Mouse (Mus musculus) kidney, postnatal 0 days (tissue): Measurements from ENCODE around the gene Aspdh. TPM values are rescaled to one million over a fixed set of nuclear protein-coding genes. Genes with fewer than 3 reads are reported as not detected.

ENCODE experiments used
- ATAC-seq: fragments of 200-750 bp; cut with Nextera tagmentation; replicated peaks from 2 replicates; pipeline ENCODE4 v1.8.0; 2017; ENCODE audit warnings: low read depth, moderate number of reproducible peaks, moderate TSS enrichment, moderate library complexity; ENCODE audit not compliant: low FRiP score
- DNase-seq: peaks from one replicate; pipeline ENCODE4 v3.0.0-alpha.2; 2016; ENCODE audit warnings: low spot score
- H3K27ac ChIP-seq: fragments of 300-500 bp; sonication (generic); 2 replicates; pipeline ENCODE4 v1.5.1; 2014; ENCODE audit warnings: mild to moderate bottlenecking
- H3K27me3 ChIP-seq: fragments of 300-500 bp; sonication (generic); 2 replicates; pipeline ENCODE4 v1.6.1; 2014; ENCODE audit warnings: low read length, mixed read lengths; ENCODE audit not compliant: insufficient read depth
- H3K36me3 ChIP-seq: fragments of 300-500 bp; sonication (generic); 2 replicates; pipeline ENCODE4 v1.6.1; 2014; ENCODE audit warnings: low read length, mixed read lengths; ENCODE audit not compliant: insufficient read depth
- H3K4me1 ChIP-seq: fragments of 300-500 bp; sonication (generic); replicated peaks from 2 replicates; pipeline ENCODE4 v1.6.1; 2014; ENCODE audit warnings: antibody characterized with exemption, low read length, mixed read lengths; ENCODE audit not compliant: insufficient read depth
- H3K4me2 ChIP-seq: fragments of 300-500 bp; sonication (generic); 2 replicates; pipeline ENCODE4 v1.6.1; 2014; ENCODE audit warnings: mild to moderate bottlenecking, low read length, moderate library complexity, mixed read lengths
- H3K4me3 ChIP-seq: fragments of 300-500 bp; sonication (generic); replicated peaks from 2 replicates; pipeline ENCODE4 v1.5.1; 2014; ENCODE audit warnings: low read depth, low read length
- H3K9ac ChIP-seq: fragments of 300-500 bp; sonication (generic); 2 replicates; pipeline ENCODE4 v1.6.1; 2014; ENCODE audit warnings: low read depth, low read length
- H3K9me3 ChIP-seq: fragments of 300-500 bp; sonication (generic); replicated peaks from 2 replicates; pipeline ENCODE4 v1.6.1; 2016; ENCODE audit warnings: low read length, inconsistent platforms, mixed read lengths
- CTCF ChIP-seq: IDR thresholded peaks from 2 replicates; pipeline ENCODE4 v1.5.1; 2016; ENCODE audit warnings: antibody characterized with exemption, low read depth, mild to moderate bottlenecking, moderate library complexity
- WGBS: fragments of 180-500 bp; shearing (Covaris S2); extraction: QIAGEN DNeasy Blood & Tissue Kit; methylation state at CpG from one replicate; pipeline ENCODE4 v1.1.7; 2014; 5-methylcytosine and 5-hydroxymethylcytosine counted together
- polyA plus RNA-seq: library from polyadenylated mRNA; unstranded; fragments of >200 nt; fragmentation: Nextera tagmentation; extraction: Ambion mirVana; gene quantifications from 2 replicates; pipeline ENCODE4 v1.2.1, GENCODE M21; 2015

Aspdh gene
- polyA plus RNA-seq, 1 experiment from 2014 or later = 5.4 TPM

- DNase-seq = no peak
- 0 out of 2 replicates have a peak, but pooled peaks cover 5% of the 10 kb centered on the region for H3K27me3 ChIP-seq
- 58% methylated on average over 3 of the region's 3 CpGs for WGBS
- no peak overlapping the region for H3K4me2 ChIP-seq
- ATAC-seq = no peak
- H3K36me3 ChIP-seq = no peaks in the 10 kb centered on the region
- H3K9me3 ChIP-seq = no peaks in the 10 kb centered on the region
- TF ChIP-seq CTCF = no peak
- no peak overlapping the region for H3K4me3 ChIP-seq
- H3K4me1 ChIP-seq = no peaks in the 10 kb centered on the region
- H3K9ac ChIP-seq = no peak overlapping the region
- no peak overlapping the region for H3K27ac ChIP-seq
Observed at GRCm38 (mm10) chr7:44482836-44483435, 17.7 kb downstream of the Aspdh start.

GRCm38 (mm10) chr7:44484109-44484508 lies 18.9 kb downstream of the Aspdh start:
- no peaks in the 10 kb centered on the region for H3K4me1 ChIP-seq
- 91% methylated on average over 1 of the region's 1 CpGs for WGBS
- H3K4me3 ChIP-seq = no peak overlapping the region
- H3K36me3 ChIP-seq = peaks cover 9% of the 10 kb centered on the region; the same call in 1 of the 2 replicates
- no peaks in the 10 kb centered on the region for H3K9me3 ChIP-seq
- no peak overlapping the region for H3K9ac ChIP-seq
- no peak for TF ChIP-seq CTCF
- DNase-seq (no peak), ATAC-seq (no peak)
- no peak overlapping the region for H3K27ac ChIP-seq
- no peak overlapping the region for H3K4me2 ChIP-seq
- 0 out of 2 replicates have a peak, but pooled peaks cover 5% of the 10 kb centered on the region for H3K27me3 ChIP-seq

GRCm38 (mm10) chr7:44484841-44485571 lies 19.8 kb downstream of the Aspdh start:
- DNase-seq (peak; percentile 78), ATAC-seq (peak; percentile 73)
- no peak overlapping the region for H3K27ac ChIP-seq
- 39% methylated on average over 5 of the region's 5 CpGs for WGBS
- no peaks in the 10 kb centered on the region for H3K4me1 ChIP-seq
- no peak overlapping the region for H3K4me2 ChIP-seq
- peak; percentile 98 for TF ChIP-seq CTCF
- no peak overlapping the region for H3K4me3 ChIP-seq
- H3K36me3 ChIP-seq = peaks cover 12% of the 10 kb centered on the region; the same call in 1 of the 2 replicates
- no peak overlapping the region for H3K9ac ChIP-seq
- no peaks in the 10 kb centered on the region for H3K9me3 ChIP-seq
- H3K27me3 ChIP-seq = no peaks in the 10 kb centered on the region

- 77% methylated on average over 7 of the region's 7 CpGs for WGBS
- Histone ChIP-seq H3K27me3 (no peaks in the 10 kb centered on the region), H3K4me1 (no peaks in the 10 kb centered on the region), H3K9me3 (no peaks in the 10 kb centered on the region), H3K27ac (no peak overlapping the region), H3K4me3 (no peak overlapping the region), H3K9ac (no peak overlapping the region), H3K36me3 (peaks cover 18% of the 10 kb centered on the region), H3K4me2 (no peak overlapping the region)
- DNase-seq (no peak), ATAC-seq (no peak)
- no peak for TF ChIP-seq CTCF
Observed at GRCm38 (mm10) chr7:44485572-44486195, 20.5 kb downstream of the Aspdh start.

- Histone ChIP-seq H3K4me3 (no peak overlapping the region), H3K27ac (no peak overlapping the region), H3K4me1 (no peaks in the 10 kb centered on the region), H3K36me3 (peaks cover 32% of the 10 kb centered on the region), H3K4me2 (no peak overlapping the region), H3K27me3 (no peaks in the 10 kb centered on the region), H3K9ac (no peak overlapping the region), H3K9me3 (no peaks in the 10 kb centered on the region)
- no peak for DNase-seq
- no peak for ATAC-seq
- 66% methylated on average over 13 of the region's 13 CpGs for WGBS
- TF ChIP-seq CTCF = no peak
Observed at GRCm38 (mm10) chr7:44486927-44487575, 21.9 kb downstream of the Aspdh start.

- Histone ChIP-seq H3K27ac (no peak overlapping the region), H3K9ac (no peak overlapping the region), H3K4me2 (no peak overlapping the region), H3K27me3 (no peaks in the 10 kb centered on the region), H3K36me3 (peaks cover 41% of the 10 kb centered on the region), H3K4me1 (no peaks in the 10 kb centered on the region), H3K4me3 (no peak overlapping the region), H3K9me3 (no peaks in the 10 kb centered on the region)
- no peak for TF ChIP-seq CTCF
- no peak for ATAC-seq
- 89% methylated on average over 7 of the region's 7 CpGs for WGBS
- no peak for DNase-seq
Observed at GRCm38 (mm10) chr7:44487936-44488335, 22.7 kb downstream of the Aspdh start.
